Mouse (Mus musculus): ENCODE results near the gene Pfdn4.
A peak's percentile ranks its signal among the peaks of the same experiment; 100 is the strongest.
"Not testable (repeated sequence)": the region's sequence is repeated elsewhere in the genome, so short reads cannot be mapped to it uniquely, and the experiment has no call there.

Pfdn4 gene

DNA sequence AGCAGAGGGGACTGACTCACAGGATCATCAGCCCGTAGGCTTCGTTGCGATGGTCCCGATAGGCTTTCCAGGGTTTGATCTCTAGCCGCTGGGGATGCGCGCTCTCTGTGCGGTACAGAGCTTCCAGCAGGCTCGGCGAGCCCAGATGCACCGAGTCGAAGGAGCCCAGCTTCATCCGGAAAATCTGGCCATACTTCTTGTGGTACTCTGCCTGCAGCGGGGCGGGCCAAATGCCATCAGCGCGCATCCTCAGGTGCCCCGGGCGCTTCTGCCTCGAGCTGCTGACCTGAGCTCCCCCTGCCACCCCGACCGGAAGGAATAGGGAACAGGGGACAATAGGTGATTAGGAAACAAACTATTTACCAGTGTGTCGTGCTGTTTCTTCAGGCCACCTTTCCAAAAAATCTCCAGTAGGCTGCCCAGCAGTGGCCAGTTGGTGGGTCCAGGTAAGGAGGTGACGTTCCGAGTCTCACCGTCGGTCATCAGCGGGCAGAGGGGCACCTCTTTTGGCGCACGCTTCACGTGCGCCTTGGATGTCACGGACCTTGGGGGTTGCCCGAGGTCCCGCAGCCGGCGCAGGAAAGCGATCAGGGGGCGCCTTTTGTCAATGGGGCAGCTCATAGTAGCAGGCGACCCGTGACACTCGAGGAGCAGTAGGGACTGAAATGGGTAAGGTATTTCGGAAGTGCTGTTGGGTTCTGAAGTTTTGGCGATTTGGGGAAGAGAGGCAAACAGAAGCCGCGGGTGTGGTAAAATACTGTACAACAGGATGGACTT is at the start of gene Pfdn4:
Gene Pfdn4, plus strand, starts transcription at position 275 of the 777 bp plus-strand sequence.
- no peak for DNase-seq (ENCODE audit: low spot score)

DNA sequence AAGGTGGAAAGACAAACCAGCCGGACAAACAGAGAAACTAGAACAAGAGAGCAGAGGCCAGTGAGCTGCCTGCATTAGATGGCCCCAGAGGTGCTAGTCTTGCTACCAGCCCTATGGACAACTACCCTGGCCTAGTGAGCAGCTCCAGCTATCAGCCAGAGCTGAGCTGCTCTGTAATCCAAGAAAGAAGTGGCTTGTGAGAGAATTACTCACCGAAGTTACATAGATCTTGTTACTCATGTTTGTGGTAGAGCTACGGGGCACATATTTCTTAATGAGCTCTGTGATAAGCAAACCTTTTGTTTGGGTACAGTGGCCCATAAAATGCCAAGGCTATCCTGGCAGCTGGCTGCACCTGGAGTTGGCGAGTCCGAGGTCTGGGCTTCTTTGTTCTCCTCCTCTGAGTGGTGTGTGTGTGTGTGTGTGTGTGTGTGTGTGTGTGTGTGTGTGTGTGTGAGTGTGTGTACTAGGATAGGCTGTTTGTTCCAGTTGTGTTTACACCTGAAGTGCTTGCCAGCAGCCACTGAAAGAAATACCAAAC is 49.3 kb upstream of the Pfdn4 start:
- no peak for DNase-seq (ENCODE audit: low spot score)

DNA sequence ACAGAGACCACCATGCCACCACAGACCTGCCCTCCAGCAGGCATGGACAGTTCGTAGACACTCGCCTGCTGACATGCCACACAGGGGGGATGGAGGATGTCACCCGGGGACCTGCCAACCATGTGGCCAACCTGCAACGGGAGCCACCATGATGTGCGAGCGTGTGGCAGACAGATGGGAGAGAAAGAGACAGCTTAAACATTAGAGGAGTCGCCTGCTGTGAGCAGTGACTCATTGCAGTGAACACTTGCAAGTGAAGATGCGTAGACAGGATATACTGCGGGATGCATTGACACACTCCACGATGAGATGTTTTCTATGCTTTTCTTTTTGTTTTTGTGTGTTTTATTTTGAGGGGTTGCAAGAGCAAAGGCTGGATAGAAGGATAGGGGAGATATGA is 48.6 kb upstream of the Pfdn4 start:
- no peak for DNase-seq (ENCODE audit: low spot score)

DNA sequence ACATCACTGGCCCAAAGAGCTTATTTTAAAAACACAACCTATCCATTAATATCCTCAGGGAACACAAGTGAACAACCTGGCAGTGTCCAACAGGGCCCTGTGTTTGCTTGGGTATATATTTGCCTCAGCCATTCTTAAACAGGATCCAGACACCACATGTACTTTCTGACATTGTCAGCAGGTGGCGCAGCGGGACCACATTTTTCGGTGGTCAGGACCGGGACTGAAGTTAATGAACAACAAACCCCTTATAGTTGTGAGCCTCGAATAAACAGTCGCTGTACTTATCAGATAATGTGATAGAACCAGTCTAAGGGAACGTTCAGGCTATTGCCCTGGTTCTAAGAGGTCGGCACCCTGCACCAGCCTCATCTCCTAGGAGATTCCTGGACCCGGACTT is 45.3 kb upstream of the Pfdn4 start:
- DNase-seq (ENCODE audit: low spot score): peak; percentile 75

DNA sequence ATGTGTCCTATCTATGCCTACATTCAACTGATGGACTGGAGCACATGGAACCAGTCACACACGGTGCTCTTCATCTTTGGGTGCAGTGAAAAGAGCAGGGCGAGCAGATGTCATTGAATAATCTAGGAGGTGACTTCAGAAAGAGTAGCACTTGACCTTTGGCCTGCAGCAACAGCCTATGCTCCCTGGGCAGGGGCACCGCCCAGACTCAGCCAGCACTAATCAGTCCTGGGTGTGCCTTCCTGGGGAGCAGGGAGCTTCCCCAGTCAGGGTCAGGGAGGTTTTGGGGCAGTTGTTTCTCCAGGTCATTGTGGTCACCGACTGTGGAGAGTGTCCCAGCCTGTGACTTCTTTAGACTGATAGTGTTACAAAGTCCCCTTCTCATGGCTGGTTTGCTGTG is 42.4 kb upstream of the Pfdn4 start:
- not testable (repeated sequence) for DNase-seq (ENCODE audit: low spot score)

DNA sequence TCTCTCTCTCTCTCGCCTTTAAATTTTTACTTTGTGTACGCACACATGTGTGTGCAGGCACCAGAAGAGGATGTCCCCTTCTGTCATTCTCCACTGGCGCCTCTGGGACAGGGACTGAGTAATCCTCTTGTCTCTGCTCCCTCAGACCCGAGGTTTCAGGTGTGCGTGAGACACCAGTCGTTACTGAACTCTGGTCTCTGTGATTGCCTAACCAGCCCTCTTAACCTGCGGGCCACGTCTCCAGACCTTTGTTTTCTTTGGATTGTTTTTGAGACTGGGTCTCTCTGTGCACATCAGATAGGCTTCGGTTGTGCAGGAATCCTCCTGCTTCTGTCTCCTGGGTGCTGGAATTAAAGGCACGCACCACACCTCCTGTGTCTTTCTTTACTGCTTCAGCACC is 37.0 kb upstream of the Pfdn4 start:
- no peak for DNase-seq (ENCODE audit: low spot score)

DNA sequence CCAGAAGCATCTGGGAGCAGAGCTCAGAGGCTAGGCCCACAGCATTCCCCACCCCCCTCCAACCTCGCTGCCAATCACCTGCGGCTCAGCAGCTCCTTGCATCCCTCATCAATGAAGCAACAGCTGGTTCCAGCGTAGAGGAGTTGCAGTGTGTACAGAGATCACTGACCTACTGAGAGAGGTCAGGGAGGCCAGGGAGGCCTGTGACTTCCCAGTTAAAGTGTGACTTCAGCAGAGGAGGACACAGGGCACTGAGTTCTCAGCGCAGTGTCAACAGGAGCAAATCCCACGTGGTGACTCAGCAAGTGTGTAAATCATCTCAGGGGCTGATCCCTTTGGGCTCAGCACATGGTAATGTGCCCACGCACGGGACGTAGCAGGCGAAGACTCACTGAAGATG is 36.4 kb upstream of the Pfdn4 start:
- no peak for DNase-seq (ENCODE audit: low spot score)

DNA sequence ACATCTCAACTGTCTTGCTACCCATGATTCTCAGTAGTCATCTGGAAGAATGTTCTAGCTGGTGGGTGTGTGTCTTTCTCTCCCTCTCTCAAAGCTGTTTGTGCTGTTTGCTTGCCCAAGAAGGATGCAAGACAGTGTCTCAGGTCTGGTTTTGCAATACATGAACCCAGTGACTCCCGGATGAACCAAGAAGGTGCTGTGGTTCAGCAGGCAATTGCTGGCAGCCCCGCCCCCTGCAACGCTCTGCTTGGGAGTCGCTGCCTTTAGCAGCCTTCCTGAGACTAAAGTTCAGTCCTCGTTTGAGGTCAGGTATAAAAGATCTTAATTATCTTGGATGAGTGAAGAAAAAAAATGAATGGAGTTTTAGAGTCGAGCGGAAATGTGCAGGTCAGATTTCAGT is 34.6 kb upstream of the Pfdn4 start:
- no peak for DNase-seq (ENCODE audit: low spot score)

DNA sequence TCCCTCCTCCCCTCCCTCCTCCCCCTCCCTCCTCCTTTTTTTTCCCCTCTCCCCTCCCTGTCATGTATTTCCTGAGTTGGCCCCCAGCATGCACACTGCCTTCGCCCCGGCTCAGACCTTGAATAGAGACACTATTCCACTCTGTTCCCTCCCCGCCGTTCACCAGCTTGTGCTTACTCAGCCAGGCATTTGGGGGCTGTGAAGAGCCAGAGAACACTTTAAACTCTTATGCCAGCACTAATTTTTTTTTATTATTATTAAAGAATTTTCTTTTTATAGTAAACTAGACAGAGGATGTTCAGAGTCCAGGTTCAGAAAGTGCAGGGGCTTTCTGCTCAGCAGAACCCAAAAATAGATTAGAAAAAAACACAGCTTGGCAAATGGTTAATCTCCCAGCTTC is 31.4 kb upstream of the Pfdn4 start:
- no peak for DNase-seq (ENCODE audit: low spot score)

DNA sequence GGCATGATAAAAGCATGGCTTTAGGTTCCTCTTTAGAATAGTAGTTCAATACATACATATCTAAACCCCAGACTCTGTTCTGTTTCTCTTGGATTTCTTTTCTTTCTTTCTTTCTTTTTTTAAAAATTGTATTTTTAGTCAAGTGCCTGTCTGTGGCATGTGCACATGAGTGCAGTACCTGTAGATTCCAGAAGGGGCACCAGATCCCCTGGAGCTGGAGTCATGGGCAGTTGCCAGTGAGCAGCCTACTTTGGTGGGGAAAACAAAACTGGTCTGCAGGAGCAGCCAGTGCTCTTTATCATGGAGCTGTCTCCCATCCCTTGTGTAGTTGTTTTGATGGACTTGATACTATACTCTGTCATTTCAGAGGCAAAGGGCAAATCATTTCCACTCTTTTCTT is 28.2 kb upstream of the Pfdn4 start:
- no peak for DNase-seq (ENCODE audit: low spot score)

DNA sequence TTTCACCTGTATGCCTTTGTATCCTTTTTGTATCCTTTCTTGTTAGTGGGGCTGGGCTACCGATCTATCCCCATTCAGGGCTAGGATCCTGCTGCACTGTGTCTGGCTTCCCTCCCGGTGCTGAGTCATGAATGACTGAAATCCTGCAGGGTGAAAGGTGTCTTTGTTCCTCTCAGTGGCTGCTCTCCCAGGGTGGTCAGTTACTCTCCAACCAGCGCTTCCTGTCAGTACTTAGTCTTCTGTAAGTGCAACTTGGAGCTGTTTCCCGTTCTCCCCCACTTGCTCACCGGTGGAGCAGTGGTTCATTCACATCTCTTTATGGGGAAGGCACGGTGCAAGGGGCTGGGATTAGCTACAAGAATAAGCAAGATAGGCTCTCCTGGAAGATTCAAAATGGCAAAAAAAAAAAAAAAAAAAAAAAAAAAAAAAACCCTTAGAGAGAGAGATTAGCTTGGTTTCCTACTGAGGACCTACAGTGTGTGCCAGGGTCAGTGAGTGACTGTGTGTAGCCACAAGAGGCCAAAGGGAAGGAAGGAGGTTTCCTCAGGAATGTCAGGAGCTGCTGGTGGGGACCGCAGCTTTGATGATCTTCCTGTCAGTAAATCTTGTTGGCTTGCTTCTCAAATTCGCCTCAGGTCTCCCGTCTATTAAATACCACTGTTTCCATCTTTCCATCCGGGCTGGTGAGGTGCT is 26.5 kb upstream of the Pfdn4 start:
- DNase-seq (ENCODE audit: low spot score): peak; percentile 43

DNA sequence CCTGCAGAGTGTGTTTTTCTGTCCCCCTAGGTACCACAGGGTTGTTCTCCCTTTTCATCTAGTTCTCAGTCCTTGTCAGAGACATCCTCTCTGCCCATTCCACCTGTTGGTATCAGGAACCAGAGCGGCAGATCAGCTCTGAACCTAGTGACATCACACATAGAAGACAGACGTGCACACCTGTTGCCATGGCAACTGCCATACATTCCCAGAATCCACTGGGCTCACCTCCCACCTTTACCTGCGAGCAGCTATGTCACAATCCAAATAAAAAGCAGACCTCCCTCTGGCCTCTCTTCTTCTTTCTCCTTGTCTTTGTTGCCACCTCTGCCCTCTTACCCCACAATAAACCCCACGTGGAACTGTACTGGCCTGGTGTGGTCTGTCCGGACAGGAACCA is 25.6 kb upstream of the Pfdn4 start:
- no peak for DNase-seq (ENCODE audit: low spot score)

DNA sequence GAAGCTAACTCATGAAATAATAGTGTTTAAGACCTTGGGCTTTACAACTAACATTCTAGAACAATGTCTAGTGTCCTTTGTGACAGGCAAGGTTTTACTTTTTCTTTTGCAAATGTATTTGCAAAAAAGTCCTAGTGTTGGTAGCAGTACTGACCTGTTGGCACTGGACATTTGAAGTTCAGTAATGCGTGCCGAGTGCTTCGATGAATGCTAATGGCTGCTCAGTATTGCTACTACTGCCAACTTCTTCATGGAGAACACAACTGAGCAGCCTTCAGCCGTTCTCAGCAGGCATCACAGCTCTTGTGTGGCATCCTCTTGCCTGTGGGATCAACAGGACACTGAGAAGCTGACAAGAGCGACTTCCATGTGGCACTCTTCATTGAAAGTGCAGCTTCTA is 22.1 kb upstream of the Pfdn4 start:
- DNase-seq (ENCODE audit: low spot score): no peak

DNA sequence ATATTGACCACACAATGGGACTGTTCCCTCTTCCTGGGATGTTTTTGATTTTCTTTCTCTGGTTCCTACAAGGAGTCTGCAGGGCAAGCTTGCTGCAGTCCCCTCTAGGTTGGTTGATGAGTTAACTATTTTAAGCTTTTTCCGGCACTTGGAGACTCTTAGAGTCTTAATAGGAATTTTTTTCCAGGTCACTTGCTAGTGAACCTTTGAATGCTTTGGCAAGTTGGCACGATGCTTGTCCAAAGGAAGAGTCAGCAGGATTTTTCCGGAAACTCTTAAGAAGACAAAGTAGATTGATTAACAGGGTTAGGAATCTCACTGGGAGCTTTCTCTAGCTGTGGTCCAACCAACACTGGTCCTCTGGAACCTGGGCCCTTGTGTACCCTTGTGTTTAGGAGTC is 21.1 kb upstream of the Pfdn4 start:
- DNase-seq (ENCODE audit: low spot score): no peak

DNA sequence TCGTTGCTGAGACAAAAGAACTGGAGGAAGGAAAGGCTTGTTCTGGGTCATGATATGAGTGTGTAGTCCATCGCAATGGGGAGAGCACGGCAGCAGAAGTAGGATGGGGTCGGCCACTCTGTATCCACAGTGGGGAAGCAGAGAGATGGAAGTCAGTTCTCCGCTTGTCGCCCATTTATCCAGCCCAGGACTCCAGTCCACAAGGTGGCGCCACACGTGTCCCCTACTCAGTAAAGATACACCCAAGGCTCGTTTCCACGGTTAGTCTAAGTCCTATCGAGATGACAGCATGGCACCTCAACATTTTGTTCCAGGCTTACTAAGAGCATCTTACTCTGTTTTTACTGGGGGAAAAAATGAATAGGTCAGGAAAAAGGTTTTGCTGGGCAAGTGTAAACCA is 20.0 kb upstream of the Pfdn4 start:
- DNase-seq (ENCODE audit: low spot score): peak; percentile 12

DNA sequence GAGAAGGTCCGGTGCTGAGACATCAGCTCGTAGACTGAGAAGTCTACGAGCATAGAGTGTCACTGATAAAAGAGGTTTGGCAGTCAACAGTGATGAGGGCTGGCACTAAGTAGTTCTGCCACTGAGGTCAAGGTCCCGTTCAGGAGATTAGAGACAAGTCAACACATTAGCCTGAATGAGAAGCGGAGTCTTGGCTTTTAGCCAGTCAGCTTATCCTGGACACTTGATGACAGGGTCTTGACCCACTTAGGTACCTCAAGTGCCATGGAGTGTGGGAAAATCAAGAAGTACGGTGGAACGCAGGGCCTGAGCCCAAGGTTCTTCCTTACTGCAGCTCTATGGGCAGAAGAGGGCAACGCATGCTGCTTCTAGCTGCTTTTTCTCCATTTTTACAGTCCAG is 19.6 kb upstream of the Pfdn4 start:
- DNase-seq (ENCODE audit: low spot score): no peak

DNA sequence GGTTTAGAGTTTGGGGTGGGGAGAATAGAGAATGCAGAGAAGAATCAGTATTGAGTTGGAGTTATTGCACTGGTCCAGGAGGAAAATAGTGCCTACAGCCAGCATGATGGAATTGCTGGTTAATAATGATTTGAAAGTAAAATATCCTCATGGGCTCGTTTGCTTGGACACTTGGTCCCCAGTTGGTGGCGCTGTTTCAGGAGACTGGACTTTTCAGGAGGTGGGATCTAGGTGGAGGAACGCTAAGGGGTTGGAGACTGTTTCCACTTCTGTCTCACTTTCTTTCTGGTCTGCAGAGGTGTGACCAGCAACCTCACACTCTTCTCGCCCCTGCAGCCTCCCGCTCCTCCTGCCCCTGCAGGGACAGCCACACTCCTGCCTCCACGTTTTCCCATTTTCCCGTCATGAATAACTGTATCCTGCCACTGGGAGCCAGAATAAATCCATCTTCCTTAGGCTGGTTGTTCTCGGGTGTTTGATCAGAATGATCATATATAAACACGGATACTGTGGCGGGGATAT is 14.1 kb upstream of the Pfdn4 start:
- no peak for DNase-seq (ENCODE audit: low spot score)

DNA sequence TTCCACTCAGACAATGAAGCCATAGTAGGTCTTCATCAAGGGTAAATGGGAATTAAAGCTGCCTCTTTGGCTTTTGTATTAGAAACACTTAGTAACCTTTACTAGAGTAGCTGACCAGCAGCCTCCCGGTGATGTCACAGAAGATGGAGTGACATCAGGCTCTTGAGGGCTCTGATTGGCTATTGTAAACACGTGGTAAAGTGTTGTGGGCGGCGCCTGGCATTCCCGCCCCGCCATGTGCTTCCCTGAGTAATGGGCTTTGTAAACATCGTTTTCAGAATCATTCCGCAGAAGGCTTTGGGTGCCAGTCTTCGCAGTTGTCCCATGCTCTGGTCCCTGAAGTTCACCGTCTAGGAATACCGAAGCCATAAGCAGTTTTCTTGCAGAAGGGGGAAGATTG is 12.3 kb upstream of the Pfdn4 start:
- DNase-seq (ENCODE audit: low spot score): no peak

DNA sequence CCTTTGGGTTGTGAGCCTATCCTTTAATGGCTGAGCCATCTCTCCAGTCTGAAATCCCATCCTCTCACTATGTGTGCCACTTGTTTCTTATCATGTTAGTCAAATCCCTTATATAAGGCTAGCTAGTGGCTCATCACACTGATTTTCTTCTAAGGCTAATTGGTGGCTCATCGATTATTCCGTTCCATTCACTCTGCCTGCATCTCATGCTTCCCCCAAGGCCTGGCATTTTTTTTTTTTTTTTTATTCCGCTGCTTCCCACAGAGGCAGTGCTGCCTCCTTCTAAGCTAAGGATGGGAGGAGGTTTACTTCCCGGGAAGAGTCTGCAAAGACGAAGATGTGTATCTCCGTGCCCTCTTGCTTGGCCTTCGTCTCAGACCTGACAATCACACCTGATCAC is 9.0 kb upstream of the Pfdn4 start:
- no peak for DNase-seq (ENCODE audit: low spot score)

DNA sequence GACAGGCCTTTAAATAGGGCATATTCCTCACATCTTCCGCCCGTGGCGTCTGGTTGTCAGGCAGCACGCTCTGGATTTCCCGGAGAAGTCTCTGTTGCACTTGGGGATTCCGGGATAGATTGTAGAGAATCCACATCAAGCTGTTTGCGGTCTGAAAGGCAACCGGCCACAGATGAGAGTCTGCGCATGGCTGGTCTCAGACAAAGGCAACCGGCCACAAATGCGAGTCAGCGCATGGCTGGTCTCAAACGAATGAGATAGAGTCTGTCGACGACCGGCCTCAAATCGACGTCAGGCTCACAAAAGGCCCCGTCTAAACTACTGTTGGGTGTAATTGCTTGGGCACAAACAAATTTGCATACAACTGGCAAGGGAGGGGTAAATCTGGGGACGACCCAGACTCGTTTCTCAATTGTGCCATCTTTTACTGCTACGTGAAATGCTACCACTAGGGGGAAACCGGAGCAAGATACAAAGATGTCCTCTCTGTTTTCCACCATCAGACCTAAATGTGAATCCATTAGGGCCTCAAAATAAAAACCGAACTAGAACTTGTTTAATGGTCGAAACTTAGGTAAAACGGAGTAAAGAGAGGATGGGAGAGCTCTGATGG is 8.2 kb upstream of the Pfdn4 start:
- no peak for DNase-seq (ENCODE audit: low spot score)

DNA sequence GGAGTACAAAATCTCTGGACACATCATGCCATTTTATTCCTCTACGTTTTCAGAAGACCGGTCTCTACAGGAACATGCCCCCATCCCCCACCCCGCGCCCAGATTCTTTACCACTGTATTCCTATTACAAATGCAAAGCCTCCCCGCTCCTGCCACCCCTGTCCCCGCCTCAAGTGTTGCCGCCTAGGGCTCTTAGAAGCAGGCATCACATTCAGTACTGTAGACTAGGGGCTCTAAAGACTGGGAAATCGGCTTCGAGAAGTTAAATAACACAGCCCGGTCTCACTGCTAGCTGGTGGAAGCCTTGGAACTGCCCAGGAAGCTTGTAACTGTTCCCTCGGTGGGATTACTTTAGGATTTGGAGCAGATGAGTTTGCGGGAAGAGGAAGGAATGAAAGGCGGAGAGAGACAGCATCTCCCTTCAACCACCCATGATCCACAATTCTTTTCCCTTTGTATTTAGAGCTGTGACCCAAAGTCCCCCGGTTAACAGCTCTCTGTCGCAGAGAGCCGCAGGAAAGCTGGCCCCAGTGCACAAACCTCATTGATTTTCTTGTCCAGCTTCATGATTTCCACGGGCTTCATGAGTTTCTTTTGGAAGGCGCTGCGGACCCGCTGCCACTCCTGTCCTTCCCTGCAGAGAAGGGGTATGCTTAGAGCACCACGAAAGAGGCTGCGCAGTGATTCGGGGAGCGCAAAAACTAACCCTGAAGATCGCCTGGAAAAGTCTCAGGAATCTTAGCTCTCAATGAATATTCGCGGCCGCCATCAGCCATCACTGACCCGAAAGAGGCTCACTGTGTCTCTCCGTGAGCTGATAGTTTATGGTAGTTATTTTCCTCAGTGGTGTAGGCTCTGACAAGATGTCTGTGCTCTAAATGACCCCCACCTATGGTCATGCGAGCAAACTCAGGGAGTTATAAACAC is 1.2 kb upstream of the Pfdn4 start:
- no peak for DNase-seq (ENCODE audit: low spot score)

DNA sequence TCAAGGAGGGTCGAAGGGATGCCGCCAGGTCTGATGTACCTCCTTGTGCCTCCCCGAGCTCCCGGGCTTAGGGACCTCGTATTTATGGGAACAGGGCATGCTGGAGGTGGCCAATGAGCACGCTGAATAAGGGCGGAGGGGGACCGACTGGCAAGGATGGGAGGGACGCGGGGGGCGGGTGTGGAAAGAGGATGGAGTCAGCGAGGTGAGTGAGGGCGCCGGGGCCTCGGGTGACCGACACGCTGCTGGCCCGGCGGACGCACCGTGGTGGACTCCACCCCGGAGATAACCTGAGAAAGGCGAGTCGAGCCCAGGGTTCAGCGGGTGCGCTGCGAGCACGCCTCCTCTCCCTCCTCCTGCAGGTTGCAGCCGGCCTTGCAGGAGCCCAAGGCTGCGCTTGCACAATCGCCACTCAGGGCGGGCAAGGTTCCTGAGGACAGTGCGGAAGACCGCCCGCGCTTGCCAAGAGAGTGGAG is 901 bp downstream of the Pfdn4 start, which contains the start of gene Cyp24a1:
Gene Cyp24a1, minus strand, starts transcription at position 55 of the 476 bp plus-strand sequence.
- DNase-seq (ENCODE audit: low spot score): peak; percentile 48

Data from urinary bladder, postnatal 25 days (tissue).